Mouse (Mus musculus) liver, embryonic 14.5 days (tissue): ENCODE measurements at regions not wholly inside any gene's neighbourhood (a gene's known extent, or its start where the extent isn't known, plus 50 kb on each side); places are given as distances from the start of the nearest gene placed in this dataset.

Experiments used
- CTCF ChIP-seq: IDR thresholded peaks from 2 replicates; pipeline ENCODE4 v1.5.1; 2016; ENCODE audit warnings: antibody characterized with exemption, low read depth, control low read depth
- EP300 ChIP-seq: IDR thresholded peaks from 2 replicates; pipeline ENCODE4 v1.6.1; 2016; ENCODE audit warnings: antibody characterized with exemption, low read depth

DNA sequence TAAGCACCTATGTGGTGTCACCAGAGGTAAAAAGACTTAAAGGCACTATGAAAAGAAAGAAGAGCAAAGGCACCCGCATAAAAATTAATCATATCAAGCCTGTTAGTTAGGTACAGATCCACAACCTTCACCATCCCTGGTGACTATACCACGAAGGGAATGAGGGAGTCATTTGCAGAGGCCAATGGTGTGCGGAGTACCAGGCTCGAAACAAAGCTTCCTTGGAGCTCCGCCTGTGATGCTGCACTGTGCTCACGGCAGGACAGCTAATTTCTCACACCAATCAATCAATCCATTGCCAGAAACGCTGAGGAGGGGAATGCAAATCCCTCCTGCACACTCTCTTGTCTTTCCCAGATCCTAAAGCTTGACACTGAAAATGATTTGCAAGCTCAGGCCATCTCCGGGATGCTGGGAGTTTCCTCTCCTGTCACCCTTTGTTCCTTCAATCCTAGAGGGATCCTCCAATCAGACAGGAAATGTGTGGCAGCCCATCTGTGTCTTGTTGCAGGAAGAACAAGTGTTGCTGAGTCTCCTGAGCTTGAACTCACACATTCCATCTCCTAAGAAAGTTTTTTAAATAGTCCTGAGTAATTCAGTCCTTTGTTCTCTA, 653.6 kb downstream of the Diaph3 start:
- TF ChIP-seq CTCF (no peak), EP300 (no peak)
